Mouse (Mus musculus) ES-E14 (cell line): ENCODE data around the gene Aif1. TPM values are rescaled to one million over a fixed set of nuclear protein-coding genes. Genes with fewer than 3 reads are reported as not detected.

Source experiments
- DNase-seq: peaks from one replicate; pipeline ENCODE4 v3.0.0-alpha.2; 2013; ENCODE audit warnings: low read depth, low spot score
- H3K27ac ChIP-seq: 2 replicates; pipeline ENCODE4 v1.5.1; 2012; ENCODE audit warnings: low read depth, mild to moderate bottlenecking, low read length, moderate library complexity, mixed read lengths; ENCODE audit not compliant: poor library complexity, insufficient read depth, severe bottlenecking
- H3K36me3 ChIP-seq: 2 replicates; pipeline ENCODE4 v1.6.1; 2012; ENCODE audit warnings: mild to moderate bottlenecking, low read length, moderate library complexity, mixed read lengths; ENCODE audit not compliant: control insufficient read depth, poor library complexity, insufficient read depth, severe bottlenecking
- H3K4me1 ChIP-seq, 2 experiments: fragments of 150-350 bp in 1 of 2; sonication (generic) in 1 of 2; 2 replicates each; pipeline ENCODE4 v1.6.1; 2012; ENCODE audit warnings: low read length in 2 of 2, mild to moderate bottlenecking in 1 of 2, mixed read lengths in 1 of 2; ENCODE audit not compliant: control insufficient read depth in 2 of 2, insufficient read depth in 2 of 2, poor library complexity in 1 of 2
- H3K4me3 ChIP-seq, 2 experiments: fragments of 150-350 bp in 1 of 2; sonication (generic) in 1 of 2; 2 replicates each; pipeline ENCODE4 v1.5.1; 2012; ENCODE audit warnings: low read length in 2 of 2, low read depth in 1 of 2, mild to moderate bottlenecking in 1 of 2, mixed read lengths in 1 of 2; ENCODE audit not compliant: insufficient read depth in 1 of 2, poor library complexity in 1 of 2, severe bottlenecking in 1 of 2
- H3K9ac ChIP-seq: 2 replicates; pipeline ENCODE4 v1.6.1; 2012; ENCODE audit warnings: low read depth, mild to moderate bottlenecking, low read length, mixed read lengths; ENCODE audit not compliant: poor library complexity, insufficient read depth, severe bottlenecking
- H3K9me3 ChIP-seq: fragments of 150-350 bp; sonication (generic); 2 replicates; pipeline ENCODE4 v1.6.1; 2012; ENCODE audit warnings: low read depth, mild to moderate bottlenecking, low read length; ENCODE audit not compliant: control insufficient read depth, insufficient read depth
- CHD2 ChIP-seq: IDR thresholded peaks from 2 replicates; pipeline ENCODE4 v1.6.1; 2014; ENCODE audit warnings: mild to moderate bottlenecking, low read depth, low read length, inconsistent platforms
- HCFC1 ChIP-seq: IDR thresholded peaks from 2 replicates; pipeline ENCODE4 v1.6.1; 2012; ENCODE audit warnings: low read length, inconsistent platforms, borderline replicate concordance; ENCODE audit not compliant: insufficient read depth
- MAFK ChIP-seq: IDR thresholded peaks from 2 replicates; pipeline ENCODE4 v1.6.1; 2014; ENCODE audit warnings: mild to moderate bottlenecking, low read depth, low read length, inconsistent platforms; ENCODE audit not compliant: insufficient read depth
- ZC3H11A ChIP-seq: IDR thresholded peaks from 2 replicates; pipeline ENCODE4 v1.6.1; 2012; ENCODE audit warnings: low read depth, mild to moderate bottlenecking, inconsistent platforms, low read length, borderline replicate concordance
- ZNF384 ChIP-seq: IDR thresholded peaks from 2 replicates; pipeline ENCODE4 v1.6.1; 2012; ENCODE audit warnings: low read depth, low read length, inconsistent platforms
- in situ Hi-C, 2 experiments: fragments of 600-800 bp; cut with MboI; formaldehyde crosslinking; loops; one replicate each; pipeline ENCODE4 v1.15.1; 2025; ENCODE audit warnings: low sequenced_read_pairs in 2 of 2, inconsistent platforms in 1 of 2; ENCODE audit not compliant: unreplicated experiment in 2 of 2
- total RNA-seq: library from RNA; depleted of rRNA; stranded (reverse); fragments of 300-350 nt; gene quantifications from 2 replicates; pipeline ENCODE4 v1.2.3, GENCODE M21; 2012

Aif1 gene
- total RNA-seq, 1 experiment, result not detected

DNA sequence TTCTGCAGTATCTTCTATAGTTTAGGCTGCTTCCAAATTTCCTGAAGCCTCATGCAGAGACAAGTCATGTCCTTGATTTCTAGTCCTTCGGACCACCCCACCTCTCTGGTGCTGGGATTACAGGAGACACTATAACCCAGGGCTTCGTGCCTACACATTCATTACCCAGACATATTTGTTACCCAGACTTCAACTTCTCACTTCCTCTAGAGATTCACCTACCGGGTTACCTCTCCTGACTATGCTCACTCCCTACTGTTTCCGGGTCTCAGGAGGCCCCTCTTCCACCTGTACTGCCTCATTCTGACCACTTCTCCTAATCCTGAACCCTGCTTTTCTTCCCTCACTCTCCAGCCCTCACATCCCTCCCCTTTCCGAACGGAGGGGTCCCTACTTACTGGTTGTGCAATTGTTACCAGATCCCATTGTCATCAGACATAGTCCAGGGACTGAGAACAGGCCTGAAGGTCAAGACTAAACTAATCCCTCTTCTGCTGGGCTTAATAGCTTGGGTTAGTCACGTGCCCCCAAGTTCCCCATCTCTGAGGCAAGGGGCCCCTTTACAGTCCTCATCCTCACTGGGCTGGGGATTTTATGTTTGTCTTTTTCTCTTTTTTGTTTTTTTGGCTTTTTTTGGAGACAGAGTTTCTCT lies 12.2 kb upstream of the Aif1 start, which contains the start of gene Lst1:
Lst1 (minus strand) TSS at position 481 of the 652 bp plus-strand sequence.
- Histone ChIP-seq H3K4me1 (peaks cover 7 to 31% of the 10 kb centered on the region in 2 experiments), H3K36me3 (no peaks in the 10 kb centered on the region), H3K9ac (no peak within 1 kb of the TSS), H3K9me3 (no peaks in the 10 kb centered on the region), H3K27ac (0 out of 2 replicates have a peak within 1 kb of the TSS, but pooled peaks have one; percentile 37), H3K4me3 (no peak within 1 kb of the TSS)
- in situ Hi-C loops, result no loop called here
- TF ChIP-seq HCFC1 (no peak), ZNF384 (no peak), CHD2 (no peak), ZC3H11A (no peak), MAFK (no peak)
- DNase-seq, result no peak

DNA sequence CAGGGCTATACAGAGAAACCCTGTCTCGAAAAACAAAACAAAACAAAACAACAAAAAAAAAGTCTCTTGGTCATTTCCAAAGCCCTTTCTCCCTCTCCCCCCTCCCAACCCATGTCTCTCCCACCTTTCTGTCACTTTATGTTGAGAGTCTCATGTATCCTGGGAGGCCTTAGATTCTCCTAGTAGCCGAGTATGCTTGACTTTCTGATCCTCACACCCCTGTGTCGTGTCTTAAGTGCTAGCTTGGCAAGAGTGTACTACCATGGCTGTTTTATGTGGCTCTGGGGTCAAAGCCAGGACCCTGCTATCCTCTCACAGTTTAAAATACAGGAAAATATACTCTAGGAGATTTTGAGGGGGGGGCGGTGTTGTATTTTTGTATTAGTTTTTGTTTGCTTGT lies 11.5 kb upstream of the Aif1 start:
- DNase-seq, result no peak

DNA sequence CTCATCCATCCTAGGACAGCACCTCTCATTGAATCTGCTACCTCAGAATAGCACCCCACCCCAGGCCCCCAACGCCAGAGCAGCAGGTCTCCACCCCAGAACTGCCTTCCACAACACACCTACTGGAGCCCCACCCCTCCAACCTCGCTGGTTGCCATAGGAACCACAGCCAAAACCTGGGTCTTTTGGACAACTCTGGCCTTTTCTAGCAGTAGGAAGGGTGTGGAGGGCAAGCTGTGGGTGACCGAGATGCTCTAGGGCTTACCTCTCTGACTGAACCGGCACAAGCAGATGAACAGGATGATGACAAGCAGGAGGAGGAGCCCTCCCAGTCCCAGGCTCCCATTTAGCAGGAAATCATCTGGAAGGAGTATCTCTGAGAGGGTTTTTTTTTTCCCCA lies 10.8 kb upstream of the Aif1 start:
- peak; percentile 88 for DNase-seq
- Histone ChIP-seq H3K27ac (peak overlapping the region; percentile 91), H3K36me3 (no peaks in the 10 kb centered on the region), H3K4me1 (peaks cover 7 to 33% of the 10 kb centered on the region in 2 experiments), H3K9me3 (no peaks in the 10 kb centered on the region), H3K9ac (no peak overlapping the region), H3K4me3 (peak overlapping the region; percentile 36 to 37)
- in situ Hi-C loops, result no loop called here
- TF ChIP-seq ZC3H11A (no peak), ZNF384 (0 out of 2 replicates have a peak, but pooled peaks have one; percentile 3), CHD2 (no peak), MAFK (no peak)

More for the DNA sequence above, 11.5 kb upstream of the Aif1 start:
- Histone ChIP-seq H3K36me3 (no peaks in the 10 kb centered on the region), H3K9me3 (no peaks in the 10 kb centered on the region), H3K4me1 (peaks cover 7 to 33% of the 10 kb centered on the region in 2 experiments), H3K4me3 (no peak overlapping the region), H3K9ac (no peak overlapping the region), H3K27ac (peak overlapping the region; percentile 91; the same call in 1 of the 2 replicates)
- TF ChIP-seq MAFK (no peak), CHD2 (no peak), HCFC1 (no peak), ZNF384 (no peak), ZC3H11A (no peak)
- in situ Hi-C loops, result no loop called here

DNA sequence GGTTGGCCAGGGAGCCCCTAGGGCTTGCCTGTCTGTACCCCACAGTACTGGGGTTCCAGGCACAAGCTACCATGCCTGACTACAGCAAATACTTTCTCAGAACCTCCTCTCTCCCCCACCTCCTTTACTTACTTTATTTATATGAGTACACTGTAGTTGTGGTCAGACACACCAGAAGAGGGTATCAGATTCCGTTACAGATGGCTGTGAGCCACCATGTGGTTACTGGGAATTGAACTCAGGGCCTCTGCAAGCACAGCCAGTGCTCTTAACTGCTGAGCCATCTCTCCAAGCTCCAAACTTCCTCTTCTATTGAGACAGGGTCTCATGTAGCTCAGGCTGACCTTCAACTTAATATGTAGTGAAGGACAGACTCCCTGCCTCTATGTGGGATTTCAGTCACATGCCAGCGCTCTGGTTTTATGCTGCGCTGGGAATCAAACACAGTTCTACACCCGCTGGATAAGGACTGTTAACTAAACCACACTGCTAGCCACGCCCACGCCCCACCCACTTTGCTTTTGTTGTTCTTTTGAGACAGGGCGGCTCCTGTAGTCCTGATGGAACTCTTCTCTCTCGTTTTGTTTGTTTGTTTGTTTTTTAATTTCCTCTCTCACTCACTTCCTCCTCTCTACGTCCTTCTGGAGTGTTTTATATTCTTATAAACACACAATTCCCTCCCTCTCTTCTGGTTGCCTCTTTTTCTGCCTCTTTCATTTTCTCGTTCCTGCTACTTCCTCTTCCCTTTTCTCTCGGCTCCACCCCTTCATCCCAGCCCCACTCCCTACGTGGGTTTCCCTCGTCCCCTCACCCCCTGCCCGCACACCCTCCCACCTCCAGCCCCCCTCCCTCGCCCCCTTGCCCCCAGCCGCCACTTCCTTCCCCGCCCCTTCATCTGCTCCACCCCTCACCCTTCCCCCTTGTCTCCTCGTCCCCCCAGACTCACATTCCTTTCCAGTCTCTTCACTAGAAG lies 10.1 kb upstream of the Aif1 start:
- Histone ChIP-seq H3K9me3 (no peaks in the 10 kb centered on the region), H3K9ac (no peak overlapping the region; the same call in 1 of the 2 replicates), H3K27ac (peak overlapping the region; percentile 91), H3K36me3 (no peaks in the 10 kb centered on the region), H3K4me3 (peak overlapping the region; percentile 37 to 82), H3K4me1 (peaks cover 7 to 33% of the 10 kb centered on the region in 2 experiments)
- DNase-seq, result peak; percentile 98
- in situ Hi-C loops, result no loop called here
- TF ChIP-seq ZNF384 (no peak), HCFC1 (no peak), ZC3H11A (no peak), CHD2 (no peak), MAFK (no peak)
